Mouse (Mus musculus): ENCODE data around the gene Spocd1. TPM values are rescaled to one million over a fixed set of nuclear protein-coding genes. Genes with fewer than 3 reads are reported as not detected.
A peak's percentile ranks its signal among the peaks of the same experiment; 100 is the strongest.

Gene Spocd1
- total and polyA plus RNA-seq, 2 experiments from 2014 or later = 0.04 TPM; not detected in 1

GRCm38 (mm10) chr4:129983764-129984420, 54.8 kb downstream of the Spocd1 start:
- no peak overlapping the region for H3K9ac ChIP-seq (replicated peaks; ENCODE audit: low read depth, low read length)
- WGBS = 5% methylated on average over 15 of the region's 15 CpGs
- no peaks in the 10 kb centered on the region for H3K9me3 ChIP-seq (replicated peaks; ENCODE audit: control insufficient read depth, low read length)
- peak overlapping the region; percentile 99 for H3K4me2 ChIP-seq (ENCODE audit: low read depth, low read length)
- ATAC-seq (ENCODE audit: insufficient read depth, low read depth) (peak; percentile 43; the same call in 1 of the 2 replicates), DNase-seq (ENCODE audit: low spot score) (peak; percentile 55)
- H3K4me3 ChIP-seq (ENCODE audit: low read depth, low read length) = peak overlapping the region; percentile 63
- peaks cover 29% of the 10 kb centered on the region for H3K4me1 ChIP-seq (ENCODE audit: control insufficient read depth, insufficient read depth)
- peaks cover 72% of the 10 kb centered on the region for H3K27me3 ChIP-seq (ENCODE audit: control insufficient read depth, insufficient read depth, low read length)
- H3K36me3 ChIP-seq (replicated peaks; ENCODE audit: control insufficient read depth, insufficient read depth, low read length) = no peaks in the 10 kb centered on the region
- no peak for TF ChIP-seq EP300 (IDR thresholded peaks at IDR 0.05; ENCODE audit: low read depth)
- TF ChIP-seq CTCF (IDR thresholded peaks at IDR 0.05; ENCODE audit: low read depth) = peak; percentile 78
- H3K27ac ChIP-seq (ENCODE audit: low read depth) = no peak overlapping the region

- H3K4me3 ChIP-seq (ENCODE audit: low read depth, low read length) = peak within 1 kb of the TSS; percentile 63
- H3K27ac ChIP-seq (ENCODE audit: low read depth) = no peak within 1 kb of the TSS
- WGBS = under 1% methylated on average over 40 of the region's 77 CpGs
- H3K4me1 ChIP-seq (ENCODE audit: control insufficient read depth, insufficient read depth) = peaks cover 29% of the 10 kb centered on the region
- H3K4me2 ChIP-seq (ENCODE audit: low read depth, low read length) = peak within 1 kb of the TSS; percentile 99
- peaks cover 78% of the 10 kb centered on the region for H3K27me3 ChIP-seq (ENCODE audit: control insufficient read depth, insufficient read depth, low read length)
- no peaks in the 10 kb centered on the region for H3K9me3 ChIP-seq (replicated peaks; ENCODE audit: control insufficient read depth, low read length)
- H3K36me3 ChIP-seq (replicated peaks; ENCODE audit: control insufficient read depth, insufficient read depth, low read length) = no peaks in the 10 kb centered on the region
- peak within 1 kb of the TSS; percentile 48 for H3K9ac ChIP-seq (replicated peaks; ENCODE audit: low read depth, low read length)
- TF ChIP-seq EP300 (IDR thresholded peaks at IDR 0.05; ENCODE audit: low read depth) = no peak
- no peak for TF ChIP-seq CTCF (IDR thresholded peaks at IDR 0.05; ENCODE audit: low read depth)
- ATAC-seq (ENCODE audit: insufficient read depth, low read depth) (peak; percentile 22; the same call in 1 of the 2 replicates), DNase-seq (ENCODE audit: low spot score) (no peak)
These were observed 55.5 kb downstream of the Spocd1 start, which contains the start of gene Adgrb2 for GRCm38 (mm10) chr4:129984421-129985061. Gene Adgrb2 (plus strand): TSS chr4:129984870.

- 0 out of 2 replicates have a peak, but pooled peaks have one; percentile 18 for ATAC-seq (ENCODE audit: insufficient read depth, low read depth)
- no peak overlapping the region for H3K27ac ChIP-seq (ENCODE audit: low read depth)
- H3K27me3 ChIP-seq (ENCODE audit: control insufficient read depth, insufficient read depth, low read length) = peaks cover 79% of the 10 kb centered on the region
- TF ChIP-seq EP300 (IDR thresholded peaks at IDR 0.05; ENCODE audit: low read depth) (no peak), CTCF (IDR thresholded peaks at IDR 0.05; ENCODE audit: low read depth) (no peak)
- no peaks in the 10 kb centered on the region for H3K36me3 ChIP-seq (replicated peaks; ENCODE audit: control insufficient read depth, insufficient read depth, low read length)
- peaks cover 29% of the 10 kb centered on the region for H3K4me1 ChIP-seq (ENCODE audit: control insufficient read depth, insufficient read depth)
- H3K9ac ChIP-seq (replicated peaks; ENCODE audit: low read depth, low read length) = peak overlapping the region; percentile 48
- DNase-seq (ENCODE audit: low spot score) = no peak
- WGBS = under 1% methylated on average over 45 of the region's 48 CpGs
- H3K4me2 ChIP-seq (ENCODE audit: low read depth, low read length) = peak overlapping the region; percentile 99
- no peaks in the 10 kb centered on the region for H3K9me3 ChIP-seq (replicated peaks; ENCODE audit: control insufficient read depth, low read length)
- peak overlapping the region; percentile 63 for H3K4me3 ChIP-seq (ENCODE audit: low read depth, low read length)
These were observed 56.2 kb downstream of the Spocd1 start for GRCm38 (mm10) chr4:129985161-129985670.

GRCm38 (mm10) chr4:129985671-129986441, 56.8 kb downstream of the Spocd1 start:
- ATAC-seq (ENCODE audit: insufficient read depth, low read depth) (peak; percentile 20; the same call in 1 of the 2 replicates), DNase-seq (ENCODE audit: low spot score) (no peak)
- H3K36me3 ChIP-seq (replicated peaks; ENCODE audit: control insufficient read depth, insufficient read depth, low read length) = no peaks in the 10 kb centered on the region
- H3K27ac ChIP-seq (ENCODE audit: low read depth) = no peak overlapping the region
- peak overlapping the region; percentile 63 for H3K4me3 ChIP-seq (ENCODE audit: low read depth, low read length)
- peaks cover 29% of the 10 kb centered on the region for H3K4me1 ChIP-seq (ENCODE audit: control insufficient read depth, insufficient read depth)
- TF ChIP-seq EP300 (IDR thresholded peaks at IDR 0.05; ENCODE audit: low read depth) = no peak
- TF ChIP-seq CTCF (IDR thresholded peaks at IDR 0.05; ENCODE audit: low read depth) = peak; percentile 23; the same call in 1 of the 2 replicates
- H3K4me2 ChIP-seq (ENCODE audit: low read depth, low read length) = peak overlapping the region; percentile 99
- no peak overlapping the region for H3K9ac ChIP-seq (replicated peaks; ENCODE audit: low read depth, low read length)
- 2% methylated on average over 57 of the region's 58 CpGs for WGBS
- peaks cover 73% of the 10 kb centered on the region for H3K27me3 ChIP-seq (ENCODE audit: control insufficient read depth, insufficient read depth, low read length)
- no peaks in the 10 kb centered on the region for H3K9me3 ChIP-seq (replicated peaks; ENCODE audit: control insufficient read depth, low read length)

GRCm38 (mm10) chr4:129987825-129988504, 58.9 kb downstream of the Spocd1 start:
- peak overlapping the region; percentile 87 for H3K4me2 ChIP-seq (ENCODE audit: low read depth, low read length)
- no peak overlapping the region for H3K27ac ChIP-seq (ENCODE audit: low read depth)
- H3K4me3 ChIP-seq (ENCODE audit: low read depth, low read length) = peak overlapping the region; percentile 57
- H3K36me3 ChIP-seq (replicated peaks; ENCODE audit: control insufficient read depth, insufficient read depth, low read length) = no peaks in the 10 kb centered on the region
- DNase-seq (ENCODE audit: low spot score) (no peak), ATAC-seq (ENCODE audit: insufficient read depth, low read depth) (no peak)
- no peaks in the 10 kb centered on the region for H3K9me3 ChIP-seq (replicated peaks; ENCODE audit: control insufficient read depth, low read length)
- no peak for TF ChIP-seq EP300 (IDR thresholded peaks at IDR 0.05; ENCODE audit: low read depth)
- peak overlapping the region; percentile 37 for H3K9ac ChIP-seq (replicated peaks; ENCODE audit: low read depth, low read length)
- peaks cover 29% of the 10 kb centered on the region for H3K4me1 ChIP-seq (ENCODE audit: control insufficient read depth, insufficient read depth)
- peaks cover 53% of the 10 kb centered on the region for H3K27me3 ChIP-seq (ENCODE audit: control insufficient read depth, insufficient read depth, low read length)
- under 1% methylated on average over 48 of the region's 53 CpGs for WGBS

Data from heart, postnatal 0 days (tissue).